Mouse (Mus musculus): Measurements from ENCODE around the gene Susd1. TPM values are rescaled to one million over a fixed set of nuclear protein-coding genes. Genes with fewer than 3 reads are reported as not detected.

The Susd1 gene
- polyA plus RNA-seq, 1 experiment, result 4.0 TPM

DNA sequence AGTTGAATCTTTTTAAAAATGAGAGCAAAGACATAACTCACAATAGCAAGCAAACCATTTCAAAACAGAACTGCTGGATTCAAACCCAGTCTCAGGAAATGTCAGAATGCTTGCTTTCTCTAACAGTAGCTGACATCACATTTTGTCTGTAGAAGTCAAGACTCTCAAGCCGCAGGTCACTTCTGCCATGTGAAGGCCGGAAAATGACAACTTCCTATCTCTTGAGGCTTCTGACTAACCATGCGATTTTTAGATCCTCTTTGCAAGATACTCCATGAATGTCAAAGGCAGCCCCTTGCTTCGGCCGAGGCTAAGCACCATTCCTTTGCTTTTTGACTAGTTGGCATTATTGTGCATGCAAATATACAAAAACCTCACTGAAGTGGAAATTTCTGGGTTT, 172.8 kb downstream of the Susd1 start:
- no peak for DNase-seq

GRCm38 (mm10) chr4:59265182-59265581, 173.3 kb downstream of the Susd1 start:
- no peak for DNase-seq
- Histone ChIP-seq H3K4me1 (ENCODE audit: control insufficient read depth, insufficient read depth, low read length) (no peaks in the 10 kb centered on the region), H3K27ac (ENCODE audit: insufficient read depth, low read length) (no peak overlapping the region), H3K27me3 (ENCODE audit: control insufficient read depth, insufficient read depth, low read length) (no peaks in the 10 kb centered on the region), H3K4me3 (replicated peaks; ENCODE audit: insufficient read depth, low read depth, low read length) (no peak overlapping the region)
- WGBS, result 57% methylated on average over 5 of the region's 5 CpGs
- TF ChIP-seq POLR2A (IDR thresholded peaks at IDR 0.05; ENCODE audit: borderline replicate concordance, insufficient read depth, low read length), result no peak
- no peak for TF ChIP-seq CTCF (IDR thresholded peaks at IDR 0.05; ENCODE audit: borderline replicate concordance, insufficient read depth, low read depth, low read length)

More for the DNA sequence above, 172.8 kb downstream of the Susd1 start:
- no peaks in the 10 kb centered on the region for H3K4me1 ChIP-seq (ENCODE audit: control insufficient read depth, insufficient read depth, low read length)
- H3K4me3 ChIP-seq (replicated peaks; ENCODE audit: insufficient read depth, low read depth, low read length), result no peak overlapping the region
- no peak overlapping the region for H3K27ac ChIP-seq (ENCODE audit: insufficient read depth, low read length)
- 95% methylated on average over 5 of the region's 5 CpGs for WGBS
- no peaks in the 10 kb centered on the region for H3K27me3 ChIP-seq (ENCODE audit: control insufficient read depth, insufficient read depth, low read length)
- TF ChIP-seq POLR2A (IDR thresholded peaks at IDR 0.05; ENCODE audit: borderline replicate concordance, insufficient read depth, low read length) (no peak), CTCF (IDR thresholded peaks at IDR 0.05; ENCODE audit: borderline replicate concordance, insufficient read depth, low read depth, low read length) (no peak)

Other genes with a start within 250 kb of the Susd1 start
- 61.1 and 62.0 TPM in 2 replicates for gene Ugcg, start 249.4 kb downstream of the Susd1 start, polyA plus RNA-seq (2012; rRNA removed)
- 6.0 and 6.7 TPM in 2 replicates for gene Ptbp3, start 110.7 kb upstream of the Susd1 start, polyA plus RNA-seq (2012; rRNA removed)
- gene Hsdl2, start 142.9 kb upstream of the Susd1 start, polyA plus RNA-seq (2012; rRNA removed), result 58.4 and 59.0 TPM in 2 replicates
- gene E130308A19Rik, start 187.6 kb upstream of the Susd1 start, polyA plus RNA-seq (2012; rRNA removed), result 8.8 and 10.4 TPM in 2 replicates

Measured in cerebellum, adult 2 months (tissue).